Mouse (Mus musculus) lung, postnatal 36 days (tissue): ENCODE data around the gene Mrm2.

ENCODE experiments used
- DNase-seq: peaks from one replicate; pipeline ENCODE4 v3.0.0; 2022; ENCODE audit warnings: mixed read lengths

Mrm2 gene

DNA sequence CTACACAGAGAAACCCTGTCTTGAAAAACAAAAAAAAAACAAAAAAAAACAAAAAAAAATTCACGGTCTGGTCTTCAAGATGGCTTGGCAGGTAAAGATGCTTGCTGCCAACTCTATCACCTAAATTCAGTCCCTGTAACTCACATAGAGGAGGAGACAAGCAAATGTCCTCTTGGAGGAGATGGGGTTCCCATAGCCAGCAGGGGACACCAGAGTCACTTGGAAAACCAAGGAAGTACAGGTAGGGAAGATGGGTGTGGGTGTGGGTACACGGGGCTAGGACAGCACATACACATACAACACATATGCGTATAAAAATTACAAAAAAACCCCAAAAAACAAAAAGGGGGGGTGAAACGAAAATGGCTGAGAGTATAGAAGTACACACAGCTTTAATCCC lies 11.2 kb upstream of the Mrm2 start:
- DNase-seq: no peak

DNA sequence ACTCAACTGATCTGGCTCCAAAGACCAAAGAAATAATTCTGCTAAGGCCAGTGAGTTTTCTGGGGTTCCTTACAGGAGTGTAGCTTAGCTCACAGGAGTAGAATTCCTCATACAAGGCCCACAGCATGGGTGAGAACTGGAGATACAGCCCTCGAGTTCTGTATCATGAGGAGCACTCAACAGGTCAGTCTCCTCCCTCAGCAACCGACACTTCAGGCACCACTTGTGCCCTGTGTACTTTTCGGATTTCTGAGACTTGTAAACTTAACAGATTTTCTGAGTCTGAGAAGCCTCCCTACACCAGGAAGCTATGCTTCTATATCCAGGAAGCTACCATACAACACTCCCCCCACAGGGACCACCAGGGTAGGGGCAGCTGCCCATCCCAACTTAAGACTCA lies 8.1 kb upstream of the Mrm2 start:
- peak; percentile 62 for DNase-seq

DNA sequence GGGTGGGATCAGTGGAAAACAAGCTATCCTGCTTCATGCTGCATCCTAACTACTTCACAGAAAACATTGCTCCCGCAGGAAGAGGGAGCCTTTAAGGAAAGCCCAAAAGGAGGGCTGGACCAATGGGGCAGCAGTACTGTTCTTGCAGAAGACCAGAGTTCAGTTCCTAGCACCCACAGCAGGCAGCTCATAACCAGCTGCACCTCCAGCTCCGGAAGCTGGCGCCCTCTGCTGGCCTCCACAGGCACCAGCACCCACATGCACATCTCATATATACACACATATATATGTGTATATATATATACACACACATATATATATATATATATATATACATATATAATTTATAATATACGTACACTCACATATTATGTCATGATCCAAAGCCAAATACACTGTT lies 7.1 kb upstream of the Mrm2 start:
- no peak for DNase-seq

DNA sequence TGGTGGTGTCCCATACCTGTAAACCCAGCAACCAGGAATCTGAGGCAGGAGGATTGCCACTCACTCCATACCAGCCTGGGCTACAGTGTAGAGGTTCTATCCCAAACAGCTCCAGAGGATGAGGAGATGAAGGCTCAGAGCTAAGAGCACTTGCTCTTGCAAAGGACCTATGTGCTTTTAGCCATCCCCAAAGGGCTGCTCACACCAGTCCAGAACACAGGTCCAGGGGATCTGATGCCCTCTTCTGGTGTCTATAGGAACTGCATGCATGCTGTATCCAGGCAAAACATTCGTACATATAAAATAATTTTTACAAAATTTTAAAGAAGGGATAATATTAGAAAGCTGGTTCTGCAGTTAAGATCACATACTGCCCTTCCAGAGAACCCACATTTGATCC lies 5.0 kb upstream of the Mrm2 start:
- peak; percentile 62 for DNase-seq

DNA sequence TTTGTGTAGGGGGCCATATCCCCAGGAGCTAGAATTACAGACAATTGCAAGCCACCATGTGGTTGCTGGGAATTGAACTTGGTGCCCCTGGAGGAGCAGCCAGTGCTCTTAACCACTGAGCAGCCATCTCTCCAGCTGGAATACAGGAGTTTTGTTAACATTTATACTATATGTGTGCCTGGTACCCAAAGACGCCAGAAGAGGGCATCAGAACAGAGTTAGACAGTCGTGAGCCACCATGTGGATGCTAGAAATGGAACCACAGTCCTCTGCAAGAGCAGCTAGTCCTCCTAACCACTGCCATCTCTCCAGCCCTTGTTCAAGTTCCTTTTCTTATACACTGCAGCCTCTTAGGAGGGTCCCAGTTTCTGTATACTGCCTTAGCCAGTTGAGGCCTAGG lies 1.9 kb upstream of the Mrm2 start:
- DNase-seq: peak; percentile 32

DNA sequence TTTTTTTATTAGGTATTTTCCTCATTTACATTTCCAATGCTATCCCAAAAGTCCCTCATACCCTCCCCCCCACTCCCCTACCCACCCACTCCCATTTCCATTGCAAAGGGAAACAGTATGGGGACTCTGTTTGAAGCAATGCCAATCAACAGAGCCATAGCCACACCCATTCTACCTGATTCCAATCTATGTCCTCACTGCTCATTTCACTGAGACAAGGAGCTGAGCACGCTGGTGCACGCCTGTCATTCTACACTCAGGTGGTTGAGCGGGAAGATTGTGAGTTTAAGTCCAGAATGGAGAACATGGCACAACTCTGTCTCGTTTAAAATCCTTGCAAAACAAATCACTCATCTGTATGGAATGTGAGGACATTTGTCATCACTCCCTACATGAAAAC lies 821 bp upstream of the Mrm2 start:
- DNase-seq: no peak

DNA sequence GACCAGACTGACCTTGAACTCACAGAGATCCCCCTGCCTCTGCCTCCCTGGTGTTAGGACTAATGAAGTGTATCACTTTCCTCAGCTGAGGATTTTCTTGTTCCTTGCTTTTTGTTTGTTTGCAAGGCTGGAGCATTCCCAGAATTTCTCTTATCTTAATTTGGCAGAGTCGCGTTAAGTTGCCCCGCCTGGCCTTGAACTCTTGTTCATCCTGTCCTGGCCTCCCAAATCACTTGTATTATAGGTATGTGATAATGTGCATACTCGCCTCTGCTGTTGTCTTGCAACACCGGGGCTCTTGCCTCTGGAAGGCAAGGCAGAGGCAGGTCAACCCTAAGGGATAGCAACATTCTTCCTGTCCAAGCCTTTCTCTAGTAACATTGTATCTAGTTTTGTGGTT lies 7.6 kb downstream of the Mrm2 start:
- DNase-seq: no peak

DNA sequence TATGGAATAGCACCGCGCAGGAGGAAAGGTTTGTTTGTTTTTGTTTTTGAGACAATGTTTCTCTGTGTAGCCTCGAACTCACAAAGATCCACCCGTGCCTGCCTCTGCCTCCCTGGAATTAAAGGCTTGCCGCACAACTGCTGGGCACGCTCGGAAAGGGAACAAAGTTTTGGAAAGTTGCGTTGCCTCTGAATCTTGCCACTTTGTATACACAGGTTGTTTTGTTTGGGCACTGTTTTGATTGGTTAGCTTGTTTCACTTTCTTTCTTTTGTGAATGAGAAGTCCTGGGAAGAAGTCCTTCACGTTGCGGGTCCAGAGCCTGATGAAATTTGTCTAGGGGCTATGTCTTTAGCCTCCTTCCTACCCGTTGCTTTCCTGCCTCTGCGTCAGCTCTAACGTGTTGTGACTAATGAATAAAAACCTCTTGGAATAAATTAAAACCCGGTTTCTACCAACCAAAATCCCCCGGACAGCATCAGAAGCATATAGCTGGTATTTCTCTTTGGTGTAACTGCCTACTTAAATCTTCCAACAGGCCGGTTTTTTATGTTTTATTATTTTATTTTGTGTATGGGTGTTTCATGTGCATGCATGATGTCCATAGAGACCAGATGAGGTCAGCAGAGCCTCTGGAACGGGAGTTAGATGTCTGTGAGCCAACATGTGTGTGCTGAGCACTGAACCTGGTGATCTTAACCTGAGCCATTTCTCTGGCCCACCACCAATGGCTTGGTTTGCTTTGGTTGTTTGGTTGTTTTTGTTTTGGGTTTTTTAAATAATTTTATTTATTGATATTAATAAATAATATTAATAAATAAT lies 9.7 kb downstream of the Mrm2 start:
- DNase-seq: peak; percentile 12

DNA sequence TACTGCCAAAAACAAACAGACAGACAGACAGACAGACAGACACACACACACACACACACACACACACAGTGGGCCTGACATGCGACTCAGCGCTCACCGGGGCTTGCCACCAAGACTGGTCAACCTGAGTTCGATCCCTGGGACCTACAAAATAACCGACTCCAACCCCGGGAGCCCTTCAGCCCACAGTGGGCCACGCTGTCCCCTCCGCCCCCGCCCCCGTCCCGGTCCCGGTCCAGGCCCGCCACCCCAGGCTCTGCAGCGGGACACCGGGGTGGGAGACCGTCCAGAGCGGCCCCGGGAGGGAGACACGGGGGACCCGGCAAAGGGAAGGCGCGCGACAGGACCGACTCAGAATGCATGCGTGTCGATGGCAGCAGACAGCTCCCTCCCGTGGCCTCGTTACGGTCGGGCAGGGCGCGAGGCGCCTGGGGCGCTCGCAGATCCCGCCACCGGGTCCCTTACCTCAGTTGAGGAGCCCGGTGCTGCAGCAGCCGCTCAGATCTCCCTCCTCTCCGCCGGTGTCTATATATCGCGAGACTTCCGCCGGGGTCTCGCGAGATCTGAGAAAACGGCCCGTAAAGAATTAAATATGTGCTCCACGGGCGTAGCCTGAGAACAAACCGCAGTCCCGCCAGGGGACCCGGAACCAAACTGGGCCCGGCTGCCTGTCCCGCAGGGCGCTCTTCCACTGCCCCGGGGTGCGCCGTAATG lies 10.5 kb downstream of the Mrm2 start, which contains the start of the genes Mad1l1 and Nudt1:
Mad1l1 (minus strand) TSS at position 511 of the 714 bp plus-strand sequence.
Nudt1 (plus strand) TSS at position 615 of the 714 bp plus-strand sequence.
- peak; percentile 97 for DNase-seq

DNA sequence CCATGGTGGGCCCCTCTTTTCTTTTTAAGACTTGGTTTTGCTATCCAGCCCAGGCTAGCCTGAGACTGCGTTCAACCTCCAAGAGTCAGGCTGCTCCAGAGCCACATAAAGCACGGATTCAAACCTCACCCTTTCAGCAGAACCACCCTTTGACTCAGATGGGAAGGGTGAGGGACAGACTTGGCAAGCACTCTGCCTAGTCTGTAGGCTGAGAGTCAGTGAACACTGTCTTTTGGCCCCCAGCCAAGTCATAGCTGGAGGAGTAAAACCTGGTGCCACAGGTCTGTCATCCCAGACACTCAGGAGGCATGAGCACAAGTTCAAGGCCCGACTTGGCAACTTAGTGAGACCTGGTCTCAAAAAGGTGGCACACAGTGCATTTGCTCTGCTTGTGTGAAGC lies 15.0 kb downstream of the Mrm2 start:
- DNase-seq: no peak

DNA sequence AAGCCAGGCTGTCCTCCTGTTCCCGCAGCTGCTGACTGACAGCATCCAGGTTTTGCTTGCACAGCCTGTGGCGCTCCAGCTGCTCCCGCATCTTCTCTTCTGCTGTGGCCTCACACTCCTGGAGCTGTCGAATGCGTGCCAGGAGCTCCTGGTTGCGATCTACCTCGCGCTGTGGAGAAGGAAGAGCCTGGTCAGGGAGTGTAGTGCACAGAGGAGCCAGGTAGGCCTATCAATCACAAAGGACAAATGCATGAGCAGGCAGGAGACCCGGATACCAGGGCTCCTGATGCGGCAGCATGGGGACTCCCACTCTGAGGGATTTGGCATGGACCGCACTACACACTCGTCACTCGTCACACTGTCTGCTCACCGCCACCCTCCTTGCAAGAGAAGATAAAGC lies 24.1 kb downstream of the Mrm2 start:
- no peak for DNase-seq

DNA sequence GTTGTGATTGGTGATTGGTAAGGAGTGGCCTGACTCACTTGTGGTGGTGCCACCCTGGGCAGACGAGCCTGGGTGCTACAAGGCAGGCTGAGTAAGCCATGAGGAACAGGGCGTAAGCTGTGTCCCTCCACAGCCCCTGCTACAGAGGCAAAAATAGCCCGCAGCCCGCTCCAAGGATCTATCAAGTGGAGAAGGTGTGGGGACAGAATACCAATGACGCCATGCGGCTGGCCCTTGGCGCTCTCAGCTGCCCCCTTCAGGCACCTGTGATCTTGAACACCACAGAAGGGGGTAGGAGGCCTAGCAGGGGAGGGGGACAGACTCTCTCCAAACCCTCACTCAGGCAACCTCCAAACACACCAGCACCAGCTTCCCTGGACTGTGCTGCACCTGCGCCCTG lies 25.7 kb downstream of the Mrm2 start:
- DNase-seq: no peak

DNA sequence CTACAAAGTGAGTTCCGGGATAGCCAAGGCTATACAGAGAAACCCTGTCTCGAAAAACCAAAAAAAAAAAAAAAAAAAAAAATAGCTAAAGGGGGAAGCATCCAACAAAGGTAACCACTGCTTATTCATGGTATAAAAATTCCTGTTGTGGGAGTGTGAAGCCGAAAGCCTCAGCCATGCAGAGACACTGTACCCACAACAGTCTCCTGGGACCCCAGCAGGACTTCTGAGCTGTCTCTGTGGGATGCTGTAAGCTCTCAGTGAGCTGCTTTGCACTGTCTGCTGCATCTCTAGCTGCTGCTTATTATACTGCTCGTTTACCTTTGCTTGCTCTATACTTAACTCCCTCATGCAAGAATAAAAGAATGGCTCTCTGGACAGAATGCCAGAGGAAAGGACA lies 33.4 kb downstream of the Mrm2 start:
- DNase-seq: no peak

DNA sequence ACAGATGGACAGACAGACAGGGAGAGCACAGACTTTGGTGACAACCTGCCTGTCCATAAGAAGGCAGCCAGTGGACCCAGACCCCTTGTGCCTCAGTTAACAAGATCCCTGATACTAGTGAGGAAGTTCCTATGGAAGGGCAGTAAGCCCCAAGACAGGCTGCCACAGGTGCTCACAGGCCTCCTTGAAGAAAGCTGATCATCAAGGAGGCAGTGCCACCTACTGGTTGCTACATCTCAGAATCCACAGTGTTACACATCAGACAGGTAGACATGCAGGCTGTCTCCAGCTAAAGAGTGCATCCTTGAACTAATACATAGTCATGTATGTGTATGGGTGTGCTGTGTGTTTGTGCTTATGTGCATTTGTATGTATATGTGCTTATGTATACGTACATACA lies 39.5 kb downstream of the Mrm2 start:
- DNase-seq: peak; percentile 83

DNA sequence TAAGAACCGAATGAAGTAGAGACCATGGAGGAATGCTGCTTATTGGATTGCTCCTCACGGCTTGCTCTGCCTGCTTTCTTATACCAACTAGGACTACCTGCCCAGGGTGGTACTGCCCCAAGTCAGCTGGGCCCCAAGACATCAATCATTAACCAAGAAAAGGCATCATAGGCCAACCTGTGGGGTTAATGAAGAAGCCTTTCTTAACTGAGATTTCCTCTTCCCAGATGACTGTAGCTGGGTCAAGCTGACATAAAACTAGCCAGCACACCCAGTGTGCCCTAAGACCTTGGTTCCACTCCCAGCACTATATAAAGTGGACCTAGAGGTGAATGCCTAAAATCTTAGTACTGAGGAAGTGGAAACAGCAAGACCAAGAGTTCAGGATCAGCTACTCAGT lies 42.5 kb downstream of the Mrm2 start:
- no peak for DNase-seq

DNA sequence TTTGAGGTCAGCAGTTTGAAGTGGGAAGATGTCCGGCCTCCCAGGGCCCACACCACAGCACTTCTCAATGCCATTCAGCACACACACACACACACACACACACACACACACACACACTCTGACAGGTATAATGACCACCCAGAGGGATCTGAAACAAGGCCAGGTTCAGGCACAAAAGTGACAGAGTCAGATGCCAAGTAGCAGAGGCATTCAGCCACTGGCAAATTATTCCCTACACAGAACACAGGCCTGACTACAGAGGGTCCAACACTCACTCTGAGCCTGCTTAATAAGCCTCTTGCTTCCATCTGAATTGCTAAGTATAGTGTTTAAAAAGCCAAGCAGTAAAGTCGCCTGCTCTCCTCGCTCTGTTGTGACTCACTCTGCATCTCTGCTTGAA lies 43.4 kb downstream of the Mrm2 start:
- no peak for DNase-seq

DNA sequence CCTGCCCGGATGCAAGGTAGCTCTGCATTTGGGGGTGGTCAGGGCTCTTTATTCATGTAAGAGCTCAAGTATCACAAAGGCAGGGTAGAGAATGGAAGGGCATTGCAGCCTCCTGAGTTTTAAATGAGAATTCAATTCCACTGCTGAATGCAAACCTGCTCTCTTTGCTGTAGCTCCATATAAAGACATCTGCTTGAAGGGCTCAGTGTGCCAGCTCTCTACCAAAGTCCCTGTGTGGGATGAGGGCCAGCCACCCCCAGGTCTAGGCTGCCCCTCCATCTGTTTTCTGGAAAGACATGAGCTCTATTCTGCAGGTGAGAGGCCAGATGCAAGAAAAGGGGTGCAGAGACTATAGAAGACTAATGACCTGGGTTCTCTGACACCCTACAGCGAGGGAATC lies 46.9 kb downstream of the Mrm2 start:
- DNase-seq: no peak

DNA sequence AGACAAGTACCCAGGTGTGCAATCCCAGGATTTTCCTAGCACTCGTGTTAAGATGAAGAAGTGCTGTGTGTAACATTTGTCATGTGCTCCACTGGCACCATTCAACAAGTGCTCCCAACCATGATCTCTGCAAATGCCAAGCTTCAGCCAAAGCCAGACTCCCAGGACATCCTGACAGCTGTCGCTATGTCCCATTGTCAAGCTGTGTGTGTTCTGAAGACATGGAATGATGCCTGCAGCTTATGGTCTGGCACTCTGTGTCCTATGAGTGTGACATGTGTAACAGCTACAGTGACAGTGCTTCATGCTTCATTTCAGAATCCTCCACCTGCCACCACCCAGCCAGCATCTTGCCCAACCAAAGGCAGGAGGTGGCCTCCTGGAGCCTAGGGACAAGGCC lies 47.7 kb downstream of the Mrm2 start:
- DNase-seq: no peak

DNA sequence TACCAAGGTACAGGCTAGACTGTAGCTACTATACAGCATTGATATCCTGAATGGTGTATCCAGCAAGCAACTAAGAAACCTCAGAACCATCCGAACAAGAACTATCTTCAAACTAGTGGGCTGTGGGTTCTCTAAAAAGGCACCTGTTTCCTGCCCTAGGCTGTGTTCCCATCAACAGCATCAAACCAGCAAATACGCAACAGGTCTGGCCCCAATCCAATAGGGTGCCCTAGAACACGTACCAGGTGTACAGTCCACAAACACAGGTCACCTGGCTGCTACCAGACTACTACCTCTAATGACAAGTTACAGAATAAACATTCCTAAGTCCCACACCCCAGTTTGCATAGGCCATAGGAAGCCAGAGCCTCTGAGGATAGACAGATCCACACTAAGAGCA lies 48.8 kb downstream of the Mrm2 start:
- no peak for DNase-seq

DNA sequence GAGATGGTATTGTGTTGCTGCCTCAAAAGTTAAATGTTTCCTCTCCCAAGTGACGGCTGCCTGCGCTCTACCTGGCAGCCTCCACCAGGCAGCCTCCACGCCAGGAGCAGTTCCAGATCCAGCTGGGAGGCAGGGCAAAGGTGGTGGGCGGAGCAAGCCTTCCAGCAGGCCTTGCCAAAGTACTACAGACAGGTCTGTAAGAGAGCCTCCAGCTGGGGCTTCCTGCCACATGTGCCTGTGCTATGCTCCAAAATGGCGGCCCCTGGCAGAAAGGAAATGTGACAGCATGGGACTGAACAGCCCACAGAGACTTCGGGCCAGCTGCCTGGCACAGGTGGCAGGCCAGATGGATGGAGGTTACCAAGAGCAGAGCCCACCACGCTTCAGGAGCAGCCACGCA lies 49.3 kb downstream of the Mrm2 start:
- DNase-seq: peak; percentile 51

DNA sequence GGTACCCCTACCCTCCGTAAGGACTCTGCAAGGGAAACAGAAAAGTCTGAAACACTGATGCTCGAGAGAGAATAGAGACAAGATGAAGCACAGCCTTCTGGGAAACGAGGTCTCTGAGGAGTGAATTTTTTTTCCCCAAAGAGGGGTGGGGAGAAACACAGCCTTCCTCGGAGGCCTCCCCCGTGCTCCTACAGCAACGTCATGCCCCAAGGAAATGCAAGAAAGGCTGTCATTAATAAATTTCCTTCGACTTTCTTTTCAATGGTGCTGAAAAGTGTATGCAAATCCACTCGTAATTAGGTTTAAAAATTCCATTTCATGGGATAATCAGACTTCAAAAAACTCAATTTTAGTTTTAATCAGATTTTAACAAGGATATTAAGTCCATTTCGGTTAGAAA lies 51.5 kb downstream of the Mrm2 start:
- DNase-seq: no peak
